Mouse (Mus musculus) spleen, adult 2 months (tissue): ENCODE data around the gene Kif7.

Experiments used
- CTCF ChIP-seq: fragments of 200-500 bp; IDR thresholded peaks from 2 replicates; pipeline ENCODE4 v1.5.1; 2011; ENCODE audit warnings: mild to moderate bottlenecking, inconsistent platforms; ENCODE audit not compliant: insufficient read depth, insufficient read length, insufficient replicate concordance; ENCODE audit errors: extremely low read depth
- POLR2A ChIP-seq: fragments of 200-500 bp; IDR thresholded peaks from 2 replicates; pipeline ENCODE4 v1.6.1; 2011; ENCODE audit warnings: low read depth, low read length, inconsistent platforms

GRCm38 (mm10) chr7:79654185-79654584 is 61.3 kb downstream of the Kif7 start:
- TF ChIP-seq CTCF (no peak), POLR2A (no peak)
